Mouse (Mus musculus) limb, embryonic 11.5 days (tissue): ENCODE measurements around the gene Lypd6b. TPM values are rescaled to one million over a fixed set of nuclear protein-coding genes. Genes with fewer than 3 reads are reported as not detected.

ENCODE experiments used
- ATAC-seq: fragments of 200-750 bp; cut with Nextera tagmentation; 2 replicates; pipeline ENCODE4 v1.8.0; 2017; ENCODE audit warnings: low read depth; ENCODE audit not compliant: insufficient number of reproducible peaks, low FRiP score, low TSS enrichment
- DNase-seq: peaks from one replicate; pipeline ENCODE4 v3.0.0-alpha.2; 2015; ENCODE audit warnings: low spot score
- H3K27ac ChIP-seq: fragments of 300-500 bp; sonication (generic); replicated peaks from 2 replicates; pipeline ENCODE4 v1.5.1; 2014; ENCODE audit warnings: low read depth, mild to moderate bottlenecking, low read length
- H3K27me3 ChIP-seq: fragments of 300-500 bp; sonication (generic); 2 replicates; pipeline ENCODE4 v1.6.1; 2014; ENCODE audit warnings: mild to moderate bottlenecking, low read length, mixed read lengths; ENCODE audit not compliant: control insufficient read depth, insufficient read depth
- H3K36me3 ChIP-seq: fragments of 300-500 bp; sonication (generic); 2 replicates; pipeline ENCODE4 v1.6.1; 2014; ENCODE audit warnings: mild to moderate bottlenecking, low read length, moderate library complexity, mixed read lengths; ENCODE audit not compliant: control insufficient read depth, insufficient read depth
- H3K4me1 ChIP-seq: fragments of 300-500 bp; sonication (generic); 2 replicates; pipeline ENCODE4 v1.6.1; 2014; ENCODE audit warnings: low read length, mixed read lengths; ENCODE audit not compliant: control insufficient read depth, insufficient read depth
- H3K4me2 ChIP-seq: fragments of 300-500 bp; sonication (generic); 2 replicates; pipeline ENCODE4 v1.6.1; 2014; ENCODE audit warnings: low read depth, mild to moderate bottlenecking, moderate library complexity; ENCODE audit not compliant: severe bottlenecking
- H3K4me3 ChIP-seq: fragments of 300-500 bp; sonication (generic); 2 replicates; pipeline ENCODE4 v1.5.1; 2014; ENCODE audit warnings: low read depth, low read length
- H3K9ac ChIP-seq: fragments of 300-500 bp; sonication (generic); 2 replicates; pipeline ENCODE4 v1.6.1; 2014; ENCODE audit warnings: mild to moderate bottlenecking, low read length
- H3K9me3 ChIP-seq: fragments of 300-500 bp; sonication (generic); 2 replicates; pipeline ENCODE4 v1.6.1; 2016; ENCODE audit warnings: low read length; ENCODE audit not compliant: control insufficient read depth
- WGBS: fragments of 180-500 bp; shearing (Covaris S2); extraction: QIAGEN DNeasy Blood & Tissue Kit; methylation state at CpG from one replicate; pipeline ENCODE4 v1.1.7; 2014; 5-methylcytosine and 5-hydroxymethylcytosine counted together
- polyA plus RNA-seq: library from polyadenylated mRNA; unstranded; fragments of >200 nt; fragmentation: Nextera tagmentation; extraction: Ambion mirVana; gene quantifications from 2 replicates; pipeline ENCODE4 v1.2.1, GENCODE M21; 2014

The Lypd6b gene
- polyA plus RNA-seq, 1 experiment from 2014 or later, result 6.6 TPM

GRCm38 (mm10) chr2:49856161-49856564 is 68.7 kb downstream of the Lypd6b start:
- no peaks in the 10 kb centered on the region for H3K9me3 ChIP-seq
- no peak overlapping the region for H3K4me2 ChIP-seq
- H3K27ac ChIP-seq, result no peak overlapping the region
- H3K36me3 ChIP-seq, result no peaks in the 10 kb centered on the region
- no peak overlapping the region for H3K4me3 ChIP-seq
- H3K9ac ChIP-seq, result no peak overlapping the region
- no peaks in the 10 kb centered on the region for H3K4me1 ChIP-seq
- DNase-seq (no peak), ATAC-seq (no peak)
- 62% methylated on average over 10 of the region's 10 CpGs for WGBS
- no peaks in the 10 kb centered on the region for H3K27me3 ChIP-seq

DNA sequence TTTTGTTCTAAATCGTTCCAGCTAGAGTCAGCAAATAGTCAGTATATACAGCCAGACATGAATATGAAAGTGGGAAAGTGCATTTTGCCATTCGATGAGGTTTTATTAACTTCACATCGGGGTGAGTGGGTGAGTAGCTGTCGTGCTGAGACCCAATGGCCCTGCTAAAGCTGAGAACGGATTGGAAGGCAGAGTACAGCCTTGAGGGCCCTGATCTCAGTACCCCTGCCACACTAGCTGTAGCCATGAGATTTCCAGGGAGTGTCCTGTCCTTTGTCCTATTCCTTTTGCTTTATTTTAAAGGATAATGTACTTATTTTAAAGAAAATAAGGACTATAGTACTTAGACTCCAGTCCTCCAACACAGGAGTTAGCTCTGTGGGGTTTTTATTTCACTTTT is 69.1 kb downstream of the Lypd6b start:
- WGBS, result 79% methylated on average over 5 of the region's 5 CpGs

DNA sequence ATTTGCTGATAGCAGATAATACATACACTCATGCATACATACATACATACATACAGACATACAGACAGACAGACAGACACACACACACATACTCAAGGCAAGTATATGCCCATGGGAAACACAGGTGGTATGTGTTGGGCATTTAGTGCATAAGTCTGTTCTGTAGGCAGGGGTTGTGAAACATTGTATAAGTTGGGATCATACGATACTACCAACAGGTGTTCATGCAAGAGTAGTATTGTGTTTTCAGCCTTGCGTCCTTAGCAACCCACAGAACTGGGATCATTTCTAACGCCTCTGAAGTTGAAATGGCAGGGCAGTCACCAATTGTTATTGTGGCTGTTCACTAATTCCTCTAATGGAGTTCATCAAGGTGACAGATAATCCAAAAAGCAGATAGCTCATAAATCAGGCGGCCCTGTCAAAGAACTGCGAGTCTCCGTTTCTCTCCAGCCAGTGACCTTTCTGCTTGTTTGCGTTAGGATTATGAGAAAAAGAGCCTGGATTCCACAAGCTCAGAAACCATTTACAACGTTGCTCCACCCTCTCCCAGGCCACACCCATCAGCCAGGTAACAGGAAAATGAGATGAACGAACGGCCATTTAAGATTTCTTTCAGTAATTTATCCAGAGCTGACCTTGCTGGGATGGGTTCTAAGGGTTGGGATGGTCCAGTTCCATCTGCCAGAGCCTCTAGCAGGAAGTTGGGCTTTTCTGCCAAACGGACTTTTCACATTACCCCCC is 72.9 kb downstream of the Lypd6b start:
- Histone ChIP-seq H3K4me2 (no peak overlapping the region), H3K9me3 (no peaks in the 10 kb centered on the region), H3K9ac (no peak overlapping the region), H3K27ac (no peak overlapping the region), H3K4me1 (no peaks in the 10 kb centered on the region), H3K4me3 (no peak overlapping the region), H3K36me3 (no peaks in the 10 kb centered on the region), H3K27me3 (no peaks in the 10 kb centered on the region)
- 40% methylated on average over 11 of the region's 11 CpGs for WGBS
- ATAC-seq, result no peak
- no peak for DNase-seq

More for the DNA sequence above, 69.1 kb downstream of the Lypd6b start:
- Histone ChIP-seq H3K4me1 (no peaks in the 10 kb centered on the region), H3K4me3 (no peak overlapping the region), H3K9me3 (no peaks in the 10 kb centered on the region), H3K27ac (no peak overlapping the region), H3K9ac (no peak overlapping the region), H3K27me3 (no peaks in the 10 kb centered on the region), H3K36me3 (no peaks in the 10 kb centered on the region), H3K4me2 (no peak overlapping the region)
- DNase-seq (no peak), ATAC-seq (no peak)

DNA sequence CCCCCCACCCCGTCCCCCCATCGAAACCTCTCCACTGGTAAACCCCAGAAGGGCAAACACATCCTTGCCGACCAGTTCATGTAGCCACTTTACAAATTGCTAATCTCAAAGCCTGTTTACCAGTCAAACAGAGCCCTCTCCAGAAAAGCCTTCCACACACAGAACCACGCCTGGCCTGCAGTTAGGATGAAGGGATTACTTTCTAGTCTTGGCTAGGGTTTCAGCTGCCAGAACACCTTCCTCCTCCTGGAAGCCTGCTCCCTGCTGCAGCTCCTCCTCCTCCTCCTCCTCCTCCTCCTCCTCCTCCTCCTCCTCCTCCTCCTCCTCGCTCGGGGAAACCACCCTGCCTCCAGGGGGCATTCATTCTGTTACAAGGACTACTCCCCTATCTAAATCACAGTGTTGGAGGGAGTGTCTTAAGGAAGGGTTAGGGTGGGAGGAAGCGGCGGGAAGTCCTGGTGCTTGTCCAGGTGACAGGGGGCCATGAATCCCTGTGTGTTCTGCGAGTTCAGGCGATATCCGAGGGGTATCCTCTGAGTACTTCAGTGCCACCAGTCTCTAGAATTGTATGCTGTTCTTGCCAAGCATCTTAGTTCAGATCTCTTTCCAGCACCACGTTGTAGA is 73.6 kb downstream of the Lypd6b start:
- Histone ChIP-seq H3K27ac (no peak overlapping the region), H3K36me3 (no peaks in the 10 kb centered on the region), H3K9me3 (no peaks in the 10 kb centered on the region), H3K4me3 (no peak overlapping the region), H3K9ac (no peak overlapping the region), H3K4me2 (no peak overlapping the region), H3K4me1 (no peaks in the 10 kb centered on the region), H3K27me3 (no peaks in the 10 kb centered on the region)
- ATAC-seq (no peak), DNase-seq (no peak)
- 31% methylated on average over 10 of the region's 12 CpGs for WGBS

DNA sequence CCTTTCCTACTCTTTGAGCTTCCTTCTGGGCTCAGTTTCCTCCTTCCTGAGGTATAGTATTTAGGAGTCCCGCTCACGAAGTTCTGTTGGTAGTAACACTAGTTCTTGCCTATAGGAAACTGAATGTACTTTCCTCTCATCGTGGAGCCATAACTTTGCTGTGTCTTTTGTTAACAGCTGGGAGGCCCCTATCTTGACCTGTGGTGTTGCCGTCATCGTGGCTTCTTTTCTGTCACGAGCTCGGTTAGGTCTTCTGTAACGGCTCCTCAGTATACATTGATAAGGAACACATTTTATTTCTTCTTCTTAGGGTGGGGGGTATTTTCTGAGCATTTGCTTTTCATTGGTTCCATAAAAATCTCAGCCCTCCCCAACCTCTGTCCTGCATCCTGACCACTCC is 74.2 kb downstream of the Lypd6b start:
- DNase-seq (no peak), ATAC-seq (no peak)
- Histone ChIP-seq H3K36me3 (no peaks in the 10 kb centered on the region), H3K4me1 (no peaks in the 10 kb centered on the region), H3K27ac (no peak overlapping the region), H3K27me3 (no peaks in the 10 kb centered on the region), H3K9ac (no peak overlapping the region), H3K4me3 (no peak overlapping the region), H3K4me2 (no peak overlapping the region), H3K9me3 (no peaks in the 10 kb centered on the region)
- 70% methylated on average over 8 of the region's 8 CpGs for WGBS

- Histone ChIP-seq H3K27me3 (no peaks in the 10 kb centered on the region), H3K9me3 (no peaks in the 10 kb centered on the region), H3K36me3 (no peaks in the 10 kb centered on the region), H3K4me3 (no peak overlapping the region), H3K27ac (no peak overlapping the region), H3K9ac (no peak overlapping the region), H3K4me1 (no peaks in the 10 kb centered on the region), H3K4me2 (no peak overlapping the region)
- ATAC-seq (no peak), DNase-seq (no peak)
- 87% methylated on average over 9 of the region's 9 CpGs for WGBS
These were observed 80.8 kb downstream of the Lypd6b start for GRCm38 (mm10) chr2:49868116-49868858.

GRCm38 (mm10) chr2:49869044-49869443 is 81.6 kb downstream of the Lypd6b start:
- no peaks in the 10 kb centered on the region for H3K27me3 ChIP-seq
- ATAC-seq, result no peak
- no peaks in the 10 kb centered on the region for H3K9me3 ChIP-seq
- DNase-seq, result no peak
- H3K27ac ChIP-seq, result no peak overlapping the region
- no peak overlapping the region for H3K4me2 ChIP-seq
- no peak overlapping the region for H3K4me3 ChIP-seq
- no peaks in the 10 kb centered on the region for H3K4me1 ChIP-seq
- H3K36me3 ChIP-seq, result no peaks in the 10 kb centered on the region
- no peak overlapping the region for H3K9ac ChIP-seq
- 84% methylated on average over 7 of the region's 7 CpGs for WGBS

DNA sequence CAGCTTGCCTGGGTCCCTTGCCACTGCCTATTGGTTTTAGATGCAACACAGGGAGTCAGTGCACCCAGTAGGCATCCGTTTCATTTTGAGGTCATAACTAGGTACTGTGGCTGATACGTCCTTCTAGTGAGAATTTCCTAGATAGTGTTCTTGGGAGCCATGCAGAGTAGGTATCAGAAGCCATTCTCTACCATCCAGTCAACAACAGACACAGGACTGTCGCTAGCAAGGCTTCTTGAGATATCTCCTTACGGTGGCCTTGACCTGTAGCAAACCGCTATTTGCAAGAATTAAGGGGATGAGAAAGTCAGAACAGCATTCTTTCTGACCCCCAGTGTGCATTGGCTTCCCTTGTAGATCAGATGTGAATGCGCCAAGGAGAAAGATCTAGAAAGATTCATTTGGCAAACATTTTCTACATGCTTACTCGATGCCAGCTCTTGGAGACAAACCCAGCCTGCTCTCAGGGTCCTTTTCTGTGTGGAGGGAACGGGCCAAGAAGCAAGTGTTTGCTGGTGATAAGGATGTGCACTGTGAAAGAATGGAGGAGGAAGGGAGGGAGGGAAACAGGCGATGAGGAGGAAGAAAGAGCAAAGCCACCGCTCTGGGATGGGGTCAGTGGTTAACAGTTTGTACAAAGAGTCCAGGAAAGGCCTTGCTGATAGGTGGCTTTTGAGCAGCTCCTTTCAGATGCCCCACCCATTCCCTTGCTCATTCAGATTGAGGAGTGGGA is 82.5 kb downstream of the Lypd6b start:
- no peak overlapping the region for H3K4me2 ChIP-seq
- no peaks in the 10 kb centered on the region for H3K36me3 ChIP-seq
- H3K27me3 ChIP-seq, result no peaks in the 10 kb centered on the region
- H3K4me1 ChIP-seq, result no peaks in the 10 kb centered on the region
- H3K27ac ChIP-seq, result no peak overlapping the region
- ATAC-seq (no peak), DNase-seq (no peak)
- no peak overlapping the region for H3K4me3 ChIP-seq
- H3K9me3 ChIP-seq, result no peaks in the 10 kb centered on the region
- H3K9ac ChIP-seq, result no peak overlapping the region
- WGBS, result 90% methylated on average over 10 of the region's 10 CpGs
